Mouse (Mus musculus) thymus, postnatal 25 days (tissue): Measurements from ENCODE around the gene Tbl3.
"Not testable (repeated sequence)": the region's sequence is repeated elsewhere in the genome, so short reads cannot be mapped to it uniquely, and the experiment has no call there.

Experiments
- DNase-seq: peaks from one replicate; pipeline ENCODE4 v3.0.0; 2022

Tbl3 gene

DNA sequence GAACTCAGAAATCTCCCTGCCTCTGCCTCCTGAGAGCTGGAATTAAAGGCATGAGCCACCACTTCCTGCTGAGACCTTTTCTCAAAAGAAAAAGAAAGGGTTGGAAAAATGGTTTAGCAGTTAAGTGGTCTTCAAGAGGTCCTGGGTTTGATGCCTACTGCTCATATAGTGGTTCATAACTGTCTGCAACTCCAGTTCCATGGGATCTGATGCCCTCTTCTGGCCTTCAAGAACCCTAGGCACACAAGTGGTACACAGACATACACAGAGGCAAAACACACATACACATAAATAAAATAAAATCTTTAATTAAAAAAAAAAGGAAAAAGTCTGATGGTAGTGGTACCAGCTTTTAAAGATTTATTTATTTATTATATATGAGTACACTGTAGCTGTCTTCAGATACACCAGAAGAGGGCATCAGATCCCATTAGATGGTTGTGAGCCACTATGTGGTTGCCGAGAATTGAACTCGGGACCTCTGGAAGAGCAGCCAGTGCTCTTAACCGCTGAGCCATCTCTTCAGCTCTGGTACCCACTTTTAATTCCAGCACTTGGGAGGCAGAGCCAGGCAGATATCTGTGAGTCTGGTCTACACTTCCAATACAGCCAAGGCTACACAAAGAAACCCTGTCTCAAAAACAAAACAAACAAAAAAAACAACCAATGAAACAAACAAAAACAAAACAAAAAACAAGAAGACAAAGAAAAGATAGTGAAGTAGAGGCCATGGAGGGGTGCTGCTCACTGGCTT lies 18.4 kb upstream of the Tbl3 start:
- no peak for DNase-seq

DNA sequence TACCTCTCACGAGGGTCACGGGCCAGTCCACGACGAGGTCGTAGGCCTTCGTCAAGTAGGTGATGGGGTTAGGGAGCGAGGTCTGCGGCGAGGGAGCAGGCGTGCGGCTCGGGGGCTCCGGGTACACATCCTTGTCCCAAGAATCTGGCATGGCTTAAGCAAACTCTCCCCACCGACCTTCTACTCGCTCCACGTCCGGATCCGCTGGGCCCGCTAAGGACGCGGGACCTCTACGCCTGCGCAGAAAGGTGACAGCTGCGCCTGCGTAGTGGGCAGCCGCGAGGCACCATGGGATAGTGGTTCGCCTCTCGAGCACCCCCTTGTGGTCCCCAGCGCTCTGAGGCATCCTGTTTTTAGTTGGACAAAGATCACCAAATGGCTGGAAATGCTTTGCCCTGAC lies 16.7 kb upstream of the Tbl3 start, which contains the start of gene Ndufb10:
Gene Ndufb10 (minus strand): TSS at position 295 of the 400 bp plus-strand sequence.
- DNase-seq: peak; percentile 96

DNA sequence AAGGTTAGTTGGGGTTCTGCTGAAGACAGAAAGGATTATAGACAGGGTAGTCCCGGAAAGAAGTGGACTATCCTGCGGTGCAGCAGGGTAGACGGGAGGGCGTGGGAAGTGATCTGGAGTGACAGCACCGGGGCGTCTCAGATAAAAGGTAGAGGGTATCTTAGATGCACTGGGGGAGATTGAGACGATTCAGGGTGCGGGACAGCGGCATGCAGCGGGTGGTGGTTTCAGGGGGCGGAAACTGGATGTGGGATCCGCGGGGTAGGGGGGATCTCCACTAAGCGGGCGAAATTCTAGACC lies 16.4 kb upstream of the Tbl3 start:
- no peak for DNase-seq

DNA sequence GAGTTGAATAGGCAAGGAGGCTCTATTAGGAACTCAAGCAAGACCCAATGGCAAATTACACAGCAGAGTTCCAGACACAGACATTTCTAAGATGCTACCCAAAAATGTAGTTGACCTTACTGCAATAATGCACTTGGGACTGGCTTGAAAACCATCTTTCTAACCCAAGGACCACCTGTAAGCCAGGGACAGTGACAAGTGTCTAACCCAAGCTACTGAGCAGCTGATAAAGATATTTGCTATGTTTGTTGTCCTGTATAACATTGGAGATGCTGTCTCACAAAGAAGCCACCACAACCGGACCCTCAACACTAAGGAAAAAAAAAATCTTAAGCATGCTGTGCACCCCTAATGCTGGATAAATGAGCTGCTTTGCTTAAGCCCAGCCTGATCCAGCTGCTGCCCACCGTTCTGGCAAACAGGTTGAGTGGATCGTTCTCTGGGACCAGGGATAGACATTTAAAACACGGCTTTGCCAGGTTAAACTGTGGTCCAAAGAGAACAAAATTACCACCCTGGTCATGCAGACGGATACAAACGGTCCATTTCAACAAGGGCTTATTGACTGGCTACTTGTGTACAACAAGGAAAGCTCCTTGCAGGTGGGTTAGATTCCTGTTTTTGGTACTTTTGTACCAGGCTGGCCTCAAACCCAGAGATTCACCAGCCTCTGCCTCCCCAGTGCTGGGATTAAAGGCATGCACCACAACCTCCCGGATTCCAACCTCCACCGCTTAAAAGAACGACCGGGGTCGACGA lies 15.8 kb upstream of the Tbl3 start:
- no peak for DNase-seq

DNA sequence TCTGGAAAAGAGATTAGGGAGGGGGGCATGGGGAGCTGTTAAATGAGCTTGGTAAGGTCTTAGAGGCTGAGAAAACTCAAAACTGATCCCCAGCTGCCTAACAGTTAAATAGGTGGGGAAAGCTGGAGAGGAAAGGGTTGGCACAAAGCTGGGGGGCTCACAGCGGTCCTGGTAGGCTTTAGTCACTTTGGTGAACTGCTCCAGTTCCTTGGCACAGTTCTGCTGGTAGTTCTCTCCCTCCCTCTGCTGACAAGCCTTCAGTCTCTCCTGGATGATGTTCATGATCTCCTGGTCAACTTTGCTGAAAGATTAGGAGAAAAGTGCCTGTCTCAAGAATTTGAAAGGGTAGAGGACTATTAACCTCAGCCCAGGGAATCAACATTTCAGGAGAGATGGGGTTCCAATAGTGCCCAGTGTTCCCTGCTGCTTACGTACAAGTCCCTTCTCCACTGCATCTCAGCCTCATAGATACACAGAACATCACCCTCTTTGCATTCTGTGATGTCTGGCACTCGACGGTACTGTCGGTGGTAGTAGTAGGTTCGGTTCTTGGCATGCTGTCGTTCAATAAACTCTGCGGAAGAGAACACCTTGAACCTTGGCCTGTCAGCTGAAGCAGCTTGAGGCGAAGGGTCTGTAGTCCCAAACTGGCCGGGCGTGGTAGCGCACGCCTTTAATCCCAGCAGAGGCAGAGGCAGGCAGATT lies 14.9 kb upstream of the Tbl3 start:
- no peak for DNase-seq

DNA sequence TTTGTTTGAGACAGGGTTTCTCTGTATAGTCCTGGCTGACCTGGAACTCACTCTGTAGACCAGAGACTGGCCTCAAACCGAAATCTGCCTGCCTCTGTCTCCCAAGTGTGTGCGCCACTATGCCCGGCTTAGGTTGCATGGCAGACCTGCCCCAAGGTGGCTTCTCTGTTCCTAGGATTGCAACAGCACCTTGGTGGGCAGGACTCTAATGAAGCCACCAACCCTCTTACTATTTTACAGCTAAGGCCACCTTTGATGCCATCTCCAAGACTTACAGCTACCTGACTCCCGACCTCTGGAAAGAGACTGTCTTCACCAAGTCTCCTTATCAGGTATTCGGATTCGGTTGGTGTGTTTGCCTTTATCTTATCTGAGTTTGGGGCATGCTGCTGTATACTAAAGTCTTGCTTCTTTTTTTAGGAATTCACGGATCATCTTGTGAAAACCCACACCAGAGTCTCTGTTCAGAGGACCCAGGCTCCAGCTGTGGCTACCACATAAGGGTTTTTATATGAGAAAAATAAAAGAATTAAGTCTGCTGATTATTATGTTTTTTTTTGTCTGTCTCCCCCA lies 14.0 kb upstream of the Tbl3 start:
- DNase-seq: not testable (repeated sequence)

DNA sequence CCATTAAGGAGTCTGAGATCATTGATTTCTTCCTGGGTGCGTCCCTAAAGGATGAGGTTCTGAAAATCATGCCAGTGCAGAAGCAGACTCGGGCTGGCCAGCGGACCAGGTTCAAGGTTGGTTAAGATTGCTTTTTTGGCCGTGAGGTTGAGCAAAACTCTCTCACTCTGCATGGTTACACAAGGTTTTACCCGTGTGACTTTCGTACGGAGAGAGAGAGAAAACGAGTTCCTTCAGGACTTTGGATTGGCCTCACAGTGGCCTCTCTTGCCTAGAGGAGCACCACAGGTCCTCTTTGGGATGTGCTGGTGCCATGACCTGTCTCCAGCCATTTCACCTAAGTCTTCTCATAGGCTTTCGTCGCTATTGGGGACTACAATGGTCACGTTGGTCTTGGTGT lies 13.2 kb upstream of the Tbl3 start:
- not testable (repeated sequence) for DNase-seq

DNA sequence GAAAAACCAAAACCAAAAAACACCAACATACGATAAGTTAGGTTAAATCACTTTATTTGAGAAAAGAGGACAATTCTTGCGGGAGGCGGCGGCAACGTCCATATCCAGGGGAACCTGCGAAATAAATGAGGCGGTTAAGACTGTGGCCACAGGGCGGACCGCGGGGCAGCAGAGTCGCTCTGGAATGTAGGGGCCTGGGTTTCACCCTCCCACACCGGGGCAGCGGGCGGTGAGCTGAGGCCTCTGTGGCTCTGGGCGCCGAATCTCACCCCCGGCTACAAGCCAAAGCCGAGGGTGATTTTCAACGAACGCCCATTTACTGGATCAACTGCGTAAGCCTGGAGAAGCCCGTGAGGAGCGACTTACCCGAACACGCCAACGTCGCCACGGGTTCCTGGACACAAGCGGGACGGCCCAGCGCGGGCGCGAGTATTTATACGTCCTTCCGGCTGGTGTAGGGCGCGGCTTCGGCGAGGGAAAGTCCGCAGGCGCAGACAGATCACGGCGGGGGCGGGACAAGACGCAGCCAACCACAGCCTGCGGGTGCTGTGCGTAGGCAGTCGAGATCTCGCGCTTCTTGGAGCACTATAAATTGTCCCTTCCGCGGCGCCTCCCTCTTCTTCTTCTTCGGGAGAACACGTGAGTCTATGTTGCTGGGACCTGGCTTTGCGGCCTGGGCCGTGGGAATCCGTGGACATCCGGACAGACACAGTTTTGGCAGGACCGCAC lies 12.2 kb upstream of the Tbl3 start:
- DNase-seq: peak; percentile 96

DNA sequence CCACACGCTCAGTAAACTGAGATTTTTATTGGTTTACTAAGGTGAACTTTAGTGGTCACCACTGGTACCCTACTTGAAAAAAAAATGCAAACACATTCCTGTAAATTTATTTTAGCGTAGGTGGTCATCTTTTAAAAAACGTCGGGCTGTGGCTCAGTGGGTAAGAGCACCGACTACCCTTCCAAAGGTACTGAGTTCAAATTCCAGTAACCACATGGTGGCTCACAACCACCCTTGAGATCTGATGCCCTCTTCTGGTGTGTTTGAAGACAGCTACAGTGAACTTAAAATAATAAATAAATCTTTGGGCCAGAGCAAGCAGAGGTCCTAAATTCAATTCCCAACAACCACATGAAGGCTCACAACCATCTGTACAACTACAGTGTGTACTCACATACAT lies 11.5 kb upstream of the Tbl3 start:
- not testable (repeated sequence) for DNase-seq

DNA sequence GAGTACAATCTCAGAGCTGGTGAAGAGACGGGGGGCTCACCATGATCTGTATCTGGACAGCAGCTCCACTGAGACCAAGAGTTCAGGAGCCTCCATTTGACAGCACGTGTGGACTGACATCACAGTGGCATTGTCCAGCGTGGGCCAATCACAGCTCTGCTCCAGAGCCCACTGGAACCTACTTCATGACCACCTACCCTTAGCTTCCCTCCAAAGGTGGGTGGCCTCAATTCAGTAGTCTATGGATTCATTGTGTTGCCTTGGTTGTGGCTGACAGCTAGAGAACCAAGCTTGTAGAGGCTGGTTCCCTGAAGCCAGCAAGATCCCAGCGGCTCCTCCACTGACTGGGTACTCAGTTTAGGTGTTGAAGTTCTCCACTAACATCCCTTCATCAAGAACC lies 10.5 kb upstream of the Tbl3 start, which contains the start of the genes Rnf151 and Rps2:
Gene Rnf151 (minus strand): TSS at position 121 of the 400 bp plus-strand sequence.
Gene Rps2 (plus strand): TSS at position 174 of the 400 bp plus-strand sequence.
- DNase-seq: no peak

DNA sequence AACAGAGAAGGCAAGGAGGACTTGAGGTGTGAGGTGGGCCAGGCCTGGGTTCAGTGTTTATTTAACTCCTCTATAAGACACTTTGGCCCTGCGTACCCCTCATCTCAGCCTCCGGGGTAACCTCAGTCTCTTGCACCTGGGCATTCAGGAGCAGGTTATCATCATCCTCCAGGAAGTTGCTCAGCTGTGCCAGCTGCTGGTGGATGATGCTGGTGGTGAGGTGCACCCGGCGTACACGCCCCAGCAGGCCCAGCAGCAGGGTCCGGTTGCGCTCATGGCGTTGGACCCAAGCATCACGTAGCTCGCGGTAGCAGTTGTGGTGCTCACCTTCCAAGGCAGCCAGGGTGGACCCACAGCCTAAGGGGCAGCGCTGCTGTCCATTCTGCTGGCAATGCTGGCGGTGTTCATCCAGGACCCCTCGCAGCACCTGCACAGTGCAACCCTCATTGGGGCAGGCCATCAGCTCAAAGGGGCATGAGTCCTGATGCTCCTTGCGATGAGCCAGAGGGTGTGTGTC lies 8.8 kb upstream of the Tbl3 start:
- DNase-seq: no peak

DNA sequence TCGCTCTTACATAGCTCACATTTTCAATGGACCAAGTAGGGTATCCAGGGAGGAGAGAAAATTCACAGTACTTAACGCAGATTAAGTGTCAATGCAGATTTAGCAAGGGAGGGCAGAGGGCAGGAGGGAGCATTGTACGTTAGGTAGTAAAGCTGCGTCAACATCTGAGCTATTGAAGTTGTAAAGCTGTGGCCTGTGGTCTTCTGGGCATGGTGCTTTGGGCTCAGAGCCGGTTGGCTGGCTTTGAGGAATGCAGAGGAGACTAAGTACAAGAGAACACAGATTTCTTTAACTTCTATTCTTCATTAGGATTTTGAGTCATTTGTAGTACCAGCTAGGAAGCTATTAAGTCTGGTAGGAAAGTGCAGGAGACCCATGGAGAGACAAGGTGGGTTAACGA lies 8.1 kb upstream of the Tbl3 start:
- DNase-seq: no peak

DNA sequence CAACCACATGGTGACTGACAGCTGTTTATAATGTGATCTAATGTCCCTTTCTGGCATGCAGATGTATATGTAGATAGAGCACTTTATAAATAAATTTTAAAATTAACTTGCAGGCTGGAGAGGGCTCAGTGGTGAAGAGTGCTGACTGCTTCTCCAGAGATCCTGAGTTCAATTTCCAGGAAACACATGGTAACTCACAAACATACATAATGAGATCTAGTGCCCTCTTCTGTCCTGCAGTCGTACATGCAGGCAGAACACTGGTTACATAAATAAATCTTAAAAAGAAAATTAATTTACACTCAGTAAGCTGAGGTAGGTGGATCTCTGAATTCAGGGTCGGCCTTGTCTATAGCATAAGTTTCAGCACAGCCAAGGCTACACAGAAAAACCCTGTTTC lies 1.2 kb upstream of the Tbl3 start:
- DNase-seq: no peak

DNA sequence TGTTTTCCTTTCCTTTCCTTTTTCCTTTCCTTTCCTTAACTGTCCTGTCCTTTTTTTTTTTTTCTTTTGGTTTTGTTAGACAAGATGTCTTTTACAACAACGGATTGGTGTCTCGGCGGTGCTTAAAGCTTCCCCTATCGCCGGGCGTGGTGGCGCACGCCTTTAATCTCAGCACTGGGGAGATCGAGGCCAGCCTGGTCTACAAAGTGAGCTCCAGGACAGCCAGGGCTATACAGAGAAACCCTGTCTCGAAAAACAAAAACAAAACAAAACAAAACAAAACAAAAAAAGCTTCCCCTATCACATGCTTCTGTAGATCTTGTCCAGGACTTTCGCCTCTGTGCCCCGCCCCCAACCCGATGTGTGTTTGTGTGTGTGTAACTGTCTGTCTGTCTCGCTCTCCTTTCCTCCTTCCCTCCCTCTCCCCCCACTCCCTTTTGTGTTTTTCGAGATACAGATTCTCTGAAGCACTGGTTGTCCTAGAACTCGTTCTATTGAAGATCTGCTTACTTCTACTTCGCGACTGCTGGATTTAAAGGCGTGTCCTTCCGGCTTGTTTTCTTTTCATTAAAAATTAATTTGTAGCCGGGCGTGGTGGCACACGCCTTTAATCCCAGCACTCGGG lies 453 bp upstream of the Tbl3 start:
- DNase-seq: no peak

DNA sequence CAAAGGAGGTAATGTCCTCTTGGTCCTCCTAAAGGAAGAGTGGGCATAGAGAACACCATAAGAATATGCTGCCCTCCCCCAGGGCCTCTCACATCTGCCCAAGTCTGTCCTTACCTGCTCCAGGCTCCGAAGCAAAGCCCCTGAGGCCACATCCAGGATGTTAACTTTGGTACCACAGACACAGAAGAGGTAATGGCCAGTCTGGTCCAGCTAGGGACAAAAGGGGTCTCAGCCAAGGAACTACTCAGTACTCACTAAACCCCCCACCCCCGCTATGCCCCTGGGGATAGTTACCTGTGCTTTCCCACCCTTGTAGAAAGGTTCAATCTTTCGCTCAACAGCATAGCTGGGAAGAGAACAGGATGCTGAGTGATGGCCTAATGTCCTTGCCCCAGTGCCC lies 1.6 kb downstream of the Tbl3 start:
- no peak for DNase-seq

DNA sequence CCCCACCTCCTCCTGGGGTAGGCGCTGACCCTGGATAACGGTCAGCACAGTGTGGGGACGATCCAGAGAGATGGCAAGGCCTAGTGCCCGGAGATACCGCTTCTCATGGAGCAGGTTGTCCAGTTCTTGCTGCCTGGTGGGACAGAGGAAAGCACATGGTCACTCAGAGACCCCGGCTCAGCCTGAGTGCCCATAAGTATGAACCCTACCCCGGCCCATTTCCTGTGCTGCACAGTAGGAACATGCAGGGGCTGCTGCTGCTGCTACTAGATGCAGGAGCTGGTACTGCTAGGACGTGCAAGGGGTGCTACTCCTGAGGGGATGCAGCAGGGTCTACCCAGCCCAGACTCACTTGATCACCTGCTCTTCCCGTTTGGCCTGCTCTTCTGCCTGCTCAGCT lies 6.2 kb downstream of the Tbl3 start:
- DNase-seq: no peak

DNA sequence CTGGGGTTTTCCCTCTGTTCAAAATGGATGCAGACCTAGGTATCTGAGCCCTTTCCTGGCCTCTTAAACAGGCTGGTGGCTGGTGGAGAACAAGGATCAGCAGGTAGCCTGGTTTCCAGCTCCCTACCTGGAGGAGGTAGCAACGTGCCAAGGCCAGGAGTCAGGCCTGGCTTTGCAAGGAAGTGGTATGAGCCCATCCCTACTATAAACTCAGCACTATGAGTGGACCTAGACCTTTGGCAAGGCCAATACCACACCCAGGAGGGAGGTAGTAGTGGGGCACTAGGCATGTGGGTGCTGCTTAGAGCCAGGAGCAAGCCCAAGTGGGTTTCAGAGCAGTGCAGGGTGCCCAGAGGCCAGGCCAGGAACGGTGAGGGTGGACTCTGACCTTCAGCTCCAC lies 8.0 kb downstream of the Tbl3 start:
- no peak for DNase-seq

DNA sequence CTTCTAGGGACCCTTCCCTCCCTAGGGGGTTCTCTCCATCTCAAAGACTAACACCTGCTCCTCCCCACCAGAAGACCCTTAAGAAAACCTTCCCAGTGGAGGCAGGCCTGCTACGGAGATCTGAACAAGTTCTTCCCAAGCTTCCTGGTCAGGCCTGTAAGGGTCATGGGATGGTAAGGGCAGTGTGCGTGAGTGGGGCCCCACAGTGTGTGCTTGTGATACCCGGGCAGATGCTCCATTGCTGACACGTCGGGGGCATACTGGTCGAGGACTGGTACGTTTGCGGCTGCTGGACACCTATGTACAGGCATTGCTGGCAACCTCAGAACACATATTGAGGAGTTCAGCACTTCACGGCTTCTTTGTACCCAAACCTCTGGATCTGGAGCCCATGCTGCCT lies 8.7 kb downstream of the Tbl3 start:
- no peak for DNase-seq

DNA sequence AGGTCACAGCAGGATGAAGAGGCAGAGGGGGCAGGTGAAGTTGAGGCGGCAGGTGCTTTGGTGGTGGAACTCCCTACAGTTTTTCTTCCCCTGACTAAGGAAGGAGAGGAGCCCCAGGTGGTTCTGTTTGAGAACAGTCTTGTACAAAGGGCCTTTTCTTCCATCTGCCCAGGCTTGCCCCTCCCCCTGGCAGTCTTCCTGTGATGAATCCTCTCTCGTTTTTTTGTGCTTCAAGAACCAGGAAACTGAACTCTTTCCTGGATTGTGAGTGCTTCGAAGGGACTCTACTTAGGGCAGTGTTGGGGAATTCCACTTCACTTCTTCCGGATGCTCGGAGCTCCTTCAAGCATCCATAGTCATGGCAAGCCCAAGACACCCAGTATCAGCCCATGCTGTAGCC lies 9.5 kb downstream of the Tbl3 start:
- DNase-seq: peak; percentile 28

DNA sequence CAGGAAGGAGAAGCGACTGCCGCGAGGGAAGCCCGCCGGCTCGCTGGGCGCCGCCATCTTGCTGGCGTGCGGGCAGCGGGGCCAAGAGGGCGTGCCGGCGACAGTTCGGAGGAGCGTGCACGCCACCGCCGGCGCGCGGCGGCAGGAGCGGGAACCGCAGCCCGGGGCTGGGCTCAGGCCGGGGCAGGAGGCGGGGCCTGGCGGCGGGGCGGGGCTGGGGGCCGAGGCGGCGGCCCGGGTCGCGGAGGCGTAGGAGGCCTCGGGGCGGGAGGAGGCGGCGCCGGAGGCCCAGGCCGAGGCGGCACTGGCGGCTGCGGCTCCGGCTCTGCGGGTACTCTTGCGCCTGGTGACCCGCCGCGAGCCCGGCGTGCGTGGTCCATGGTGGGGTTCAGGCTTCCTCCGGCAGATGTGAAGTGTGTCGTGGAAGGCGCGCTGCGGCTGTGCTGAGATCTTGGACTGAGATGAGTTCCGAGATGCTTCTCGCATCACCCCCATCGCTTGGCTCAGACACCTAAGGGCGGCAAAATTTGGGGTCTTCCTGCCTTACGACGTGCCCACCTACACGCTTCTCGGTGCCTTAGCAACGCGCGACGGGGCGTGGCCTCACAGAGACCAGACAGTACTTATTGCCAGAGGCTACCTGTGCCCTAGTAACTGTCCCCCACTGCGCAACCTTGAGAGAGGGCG lies 11.3 kb downstream of the Tbl3 start, which contains the start of the genes Gfer and Noxo1:
Gene Gfer (minus strand): TSS at position 146 of the 687 bp plus-strand sequence.
Gene Noxo1 (plus strand): TSS at position 224 of the 687 bp plus-strand sequence.
- DNase-seq: peak; percentile 88

DNA sequence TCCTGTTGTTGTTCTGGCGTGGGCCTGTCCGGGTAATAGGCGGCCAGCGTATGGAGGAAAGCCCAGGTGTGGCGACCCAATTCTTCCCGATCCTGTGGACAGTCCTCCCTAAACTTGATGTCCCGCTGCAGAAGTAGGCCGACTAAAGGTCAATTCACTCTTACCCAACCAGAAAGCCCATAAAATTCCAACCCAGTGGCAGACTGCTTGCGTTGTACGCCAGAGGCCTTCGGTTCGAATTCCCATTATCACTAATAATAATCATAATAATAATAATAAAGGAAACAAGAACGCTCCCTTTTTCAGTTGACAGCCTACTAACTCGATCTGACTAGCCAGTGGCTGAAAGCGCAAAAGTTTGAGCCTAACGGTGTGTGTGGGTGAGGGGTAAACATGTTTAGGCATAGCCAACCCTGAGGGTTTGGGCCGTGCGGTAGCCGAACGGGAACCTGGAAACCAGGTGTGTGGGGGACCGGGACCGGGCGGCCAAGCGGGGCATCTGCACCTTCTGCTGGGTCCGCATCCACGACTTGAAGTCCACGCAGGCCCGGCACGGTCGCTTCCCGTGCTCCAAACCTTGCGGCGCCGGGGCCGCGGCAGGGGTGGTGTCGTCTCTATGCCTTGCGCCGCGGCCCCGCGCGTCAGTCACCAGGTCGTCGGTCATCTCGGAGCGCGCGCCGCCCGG lies 12.0 kb downstream of the Tbl3 start:
- DNase-seq: no peak
